Mouse (Mus musculus) liver, adult 2 months (tissue): ENCODE measurements at regions not wholly inside any gene's neighbourhood (a gene's known extent, or its start where the extent isn't known, plus 50 kb on each side); places are given as distances from the start of the nearest gene placed in this dataset.
"Not testable (repeated sequence)": the region's sequence is repeated elsewhere in the genome, so short reads cannot be mapped to it uniquely, and the experiment has no call there.

Source experiments
- DNase-seq: peaks from one replicate; pipeline ENCODE4 v3.0.0-alpha.2; 2011; ENCODE audit warnings: low read depth, low spot score; ENCODE audit errors: extremely low read depth
- H3K27ac ChIP-seq: fragments of 200-500 bp; replicated peaks from 2 replicates; pipeline ENCODE4 v1.5.1; 2012; ENCODE audit warnings: low read depth, mild to moderate bottlenecking, control low read depth, inconsistent platforms, low read length; ENCODE audit not compliant: insufficient read depth
- H3K27me3 ChIP-seq: fragments of 200-500 bp; 2 replicates; pipeline ENCODE4 v1.6.1; 2012; ENCODE audit warnings: mild to moderate bottlenecking, moderate library complexity, low read length, inconsistent platforms; ENCODE audit not compliant: control insufficient read depth, insufficient read depth
- H3K36me3 ChIP-seq: fragments of 200-500 bp; 2 replicates; pipeline ENCODE4 v1.6.1; 2012; ENCODE audit warnings: low read length, inconsistent platforms; ENCODE audit not compliant: control insufficient read depth, insufficient read depth
- H3K4me1 ChIP-seq: fragments of 200-500 bp; 2 replicates; pipeline ENCODE4 v1.6.1; 2011; ENCODE audit warnings: low read length; ENCODE audit not compliant: control insufficient read depth, insufficient read depth
- H3K4me3 ChIP-seq: fragments of 200-500 bp; 2 replicates; pipeline ENCODE4 v1.5.1; 2011; ENCODE audit warnings: low read depth, mild to moderate bottlenecking, control low read depth, low read length, moderate library complexity; ENCODE audit not compliant: insufficient read depth
- H3K79me2 ChIP-seq: fragments of 200-500 bp; 2 replicates; pipeline ENCODE4 v1.6.1; 2012; ENCODE audit warnings: inconsistent platforms, mild to moderate bottlenecking, low read length, moderate library complexity; ENCODE audit not compliant: control insufficient read depth, insufficient read depth
- H3K9ac ChIP-seq: fragments of 200-500 bp; 2 replicates; pipeline ENCODE4 v1.6.1; 2012; ENCODE audit warnings: low read depth, mild to moderate bottlenecking, control low read depth, inconsistent platforms, low read length
- CTCF ChIP-seq: fragments of 200-500 bp; IDR thresholded peaks from 2 replicates; pipeline ENCODE4 v1.5.1; 2011; ENCODE audit warnings: low read depth, low read length, control low read depth
- POLR2A ChIP-seq: fragments of 200-500 bp; IDR thresholded peaks from 2 replicates; pipeline ENCODE4 v1.6.1; 2011; ENCODE audit warnings: low read length, control low read depth; ENCODE audit not compliant: insufficient read depth; ENCODE audit errors: extremely low read depth
- WGBS: fragments of 180-500 bp; shearing (Covaris S2); methylation state at CpG from one replicate; pipeline ENCODE4 v1.1.7; 2018; 5-methylcytosine and 5-hydroxymethylcytosine counted together

DNA sequence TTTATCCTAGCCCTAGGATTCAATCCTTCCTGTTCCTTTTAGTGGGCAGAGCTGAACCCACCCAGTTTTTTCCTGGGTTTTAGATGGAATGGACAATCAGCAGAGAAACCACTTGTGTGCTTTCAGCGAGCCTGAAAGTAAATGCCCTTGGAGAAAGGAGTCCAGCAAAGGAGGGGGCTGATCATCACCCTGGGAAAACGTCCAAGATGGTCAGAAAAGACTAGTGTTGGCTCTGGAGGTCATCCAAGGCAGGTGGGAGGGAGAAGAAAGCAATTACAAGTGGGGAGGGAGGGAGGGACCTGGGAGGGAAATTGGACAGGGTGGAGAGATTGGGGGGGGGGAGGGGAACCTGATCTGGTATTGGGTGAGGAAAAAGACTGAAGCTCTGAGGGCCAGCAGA lies 55.6 kb upstream of the Zfp366 start:
- no peaks in the 10 kb centered on the region for H3K79me2 ChIP-seq
- TF ChIP-seq CTCF (no peak), POLR2A (no peak)
- no peaks in the 10 kb centered on the region for H3K36me3 ChIP-seq
- no peak overlapping the region for H3K27ac ChIP-seq
- H3K27me3 ChIP-seq: no peaks in the 10 kb centered on the region
- no peak overlapping the region for H3K9ac ChIP-seq
- no peak for DNase-seq
- WGBS: 41% methylated on average over 2 of the region's 2 CpGs
- no peak overlapping the region for H3K4me3 ChIP-seq
- H3K4me1 ChIP-seq: no peaks in the 10 kb centered on the region

GRCm38 (mm10) chr13:99128284-99128691 lies 56.3 kb upstream of the Zfp366 start:
- Histone ChIP-seq H3K9ac (no peak overlapping the region), H3K27me3 (no peaks in the 10 kb centered on the region), H3K4me3 (no peak overlapping the region), H3K79me2 (no peaks in the 10 kb centered on the region), H3K4me1 (no peaks in the 10 kb centered on the region), H3K36me3 (no peaks in the 10 kb centered on the region), H3K27ac (no peak overlapping the region)
- no peak for DNase-seq
- WGBS: 76% methylated on average over 5 of the region's 5 CpGs
- TF ChIP-seq POLR2A (no peak), CTCF (no peak)

- Histone ChIP-seq H3K27ac (no peak overlapping the region), H3K27me3 (no peaks in the 10 kb centered on the region), H3K4me3 (no peak overlapping the region), H3K79me2 (no peaks in the 10 kb centered on the region), H3K36me3 (no peaks in the 10 kb centered on the region), H3K4me1 (no peaks in the 10 kb centered on the region), H3K9ac (no peak overlapping the region)
- TF ChIP-seq CTCF: no peak
- no peak for TF ChIP-seq POLR2A
- DNase-seq: no peak
- WGBS: 75% methylated on average over 5 of the region's 5 CpGs
These were observed 56.9 kb upstream of the Zfp366 start for GRCm38 (mm10) chr13:99127716-99128115.

DNA sequence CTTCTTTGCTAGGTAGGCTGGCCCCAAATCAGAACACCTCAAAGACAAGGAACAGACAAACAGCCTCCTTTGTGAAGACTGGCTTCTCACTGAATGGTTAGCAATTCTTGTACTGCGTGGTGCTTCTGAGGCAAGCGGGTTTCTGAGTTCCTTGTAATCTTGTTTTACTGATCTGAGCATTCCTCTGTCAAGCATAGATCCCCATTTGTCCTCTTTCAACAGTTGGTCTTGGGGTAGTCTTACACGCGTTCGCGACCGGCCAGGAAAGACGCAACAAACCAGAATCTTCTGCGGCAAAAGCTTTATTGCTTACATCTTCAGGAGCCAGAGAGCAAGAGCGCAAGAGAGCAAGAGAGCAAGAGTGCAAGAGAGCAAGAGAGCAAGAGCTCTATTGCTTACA lies 57.7 kb upstream of the Zfp366 start:
- WGBS: 93% methylated on average over 10 of the region's 10 CpGs
- not testable (repeated sequence) for H3K4me1 ChIP-seq, DNase-seq, H3K27me3 ChIP-seq, H3K4me3 ChIP-seq, H3K9ac ChIP-seq, H3K79me2 ChIP-seq, H3K36me3 ChIP-seq, H3K27ac ChIP-seq

DNA sequence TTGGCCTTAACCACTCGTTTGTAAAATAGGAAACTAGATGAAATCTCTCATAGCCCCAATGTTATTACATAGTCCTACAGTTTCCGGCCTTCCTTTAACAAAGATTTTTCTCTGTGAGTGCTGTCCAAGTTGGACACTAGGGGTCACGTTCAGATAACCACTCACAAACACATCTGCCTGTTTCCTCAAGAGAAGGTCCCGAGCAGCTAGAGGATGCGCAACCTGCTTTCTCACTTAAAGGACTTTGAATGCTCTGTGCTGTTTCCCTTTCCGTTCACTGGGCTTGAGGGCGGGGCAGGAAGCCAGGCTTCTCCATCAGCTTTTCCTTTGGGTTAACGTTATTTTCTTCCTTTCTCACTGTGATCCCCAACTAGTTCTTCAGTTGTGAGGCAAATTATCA lies 58.1 kb upstream of the Zfp366 start:
- DNase-seq: no peak
- H3K27me3 ChIP-seq: no peaks in the 10 kb centered on the region
- WGBS: 68% methylated on average over 8 of the region's 8 CpGs
- TF ChIP-seq POLR2A: no peak
- no peak for TF ChIP-seq CTCF
- H3K27ac ChIP-seq: no peak overlapping the region
- no peak overlapping the region for H3K9ac ChIP-seq
- no peak overlapping the region for H3K4me3 ChIP-seq
- no peaks in the 10 kb centered on the region for H3K36me3 ChIP-seq
- H3K4me1 ChIP-seq: no peaks in the 10 kb centered on the region
- no peaks in the 10 kb centered on the region for H3K79me2 ChIP-seq

- H3K27ac ChIP-seq: no peak overlapping the region
- H3K4me3 ChIP-seq: no peak overlapping the region
- H3K27me3 ChIP-seq: no peaks in the 10 kb centered on the region
- H3K36me3 ChIP-seq: no peaks in the 10 kb centered on the region
- no peaks in the 10 kb centered on the region for H3K4me1 ChIP-seq
- peak; percentile 45 for DNase-seq
- H3K79me2 ChIP-seq: no peaks in the 10 kb centered on the region
- no peak overlapping the region for H3K9ac ChIP-seq
- TF ChIP-seq POLR2A (no peak), CTCF (peak; percentile 36; the same call in 1 of the 2 replicates)
- 29% methylated on average over 1 of the region's 1 CpGs for WGBS
These were observed 58.7 kb upstream of the Zfp366 start for GRCm38 (mm10) chr13:99125946-99126345.
